In the genomic region with DNA sequence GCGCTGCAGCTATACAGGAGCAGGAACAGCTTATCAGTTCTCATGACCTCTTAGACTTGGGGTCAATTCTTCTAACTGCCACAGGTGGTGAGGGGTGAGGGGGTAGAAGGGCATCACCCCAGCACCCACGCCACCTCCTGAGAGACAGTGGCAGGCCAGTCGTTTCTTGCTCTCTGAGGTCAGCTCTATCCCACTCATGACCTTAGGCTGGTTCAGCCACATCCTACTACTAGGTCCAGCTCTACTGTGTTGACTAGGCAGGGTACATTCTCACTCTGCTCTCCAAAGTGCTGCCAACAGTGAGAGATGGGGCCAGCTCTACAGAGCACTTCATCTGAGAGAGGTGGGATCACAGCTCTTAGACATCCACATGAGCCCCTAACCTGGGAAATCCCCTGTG, we compare ENCODE assay signal across 21 mouse cellular contexts. TPM values are rescaled to one million over a fixed set of nuclear protein-coding genes. Genes with fewer than 3 reads are reported as not detected.
DNase-seq lines count a peak whose midpoint lies in the region; ATAC-seq and TF ChIP-seq lines count a peak whose summit lies in the region.
"Had no signal": no experiment of that assay in that cellular context is flagged by ENCODE, and none has a peak within 500 bp of the region (broad histone marks: within the 10 kb centered on the region; RNA-seq: fewer than 3 reads in every experiment).

No protein-coding gene starts in this region.

- WGBS in intestine, postnatal 0 days, result 76% methylated on average over 3 of the region's 3 CpGs
- WGBS in intestine, embryonic 15.5 days, result 87% methylated on average over 3 of the region's 3 CpGs
- WGBS in liver, embryonic 14.5 days (ENCODE audit: insufficient replicate concordance), result 57% methylated on average over 3 of the region's 3 CpGs
- 69% methylated on average over 3 of the region's 3 CpGs for WGBS in liver, postnatal 0 days (ENCODE audit: insufficient replicate concordance)

- no peak for DNase-seq in liver, embryonic 14.5 days (ENCODE audit: low read depth in 3 of 3, low spot score in 3 of 3)
- no peak for DNase-seq in liver, postnatal 0 days
- DNase-seq in retina, postnatal 1 day, result no peak
- DNase-seq: adrenal gland, adult 2 months; adrenal gland, postnatal 25 days; cerebellum, adult 18-20 months; cerebellum, adult 9-11 months; cerebellum, postnatal 36 days; gastrocnemius, postnatal 36 days; heart, adult 18-20 months; heart, postnatal 14 days had no signal

- no peaks in the 10 kb centered on the region for H3K27me3 ChIP-seq in intestine, postnatal 0 days (replicated peaks; ENCODE audit: control insufficient read depth, insufficient read depth, low read length)
- H3K27me3 ChIP-seq in intestine, embryonic 15.5 days (replicated peaks), result no peaks in the 10 kb centered on the region
- no peaks in the 10 kb centered on the region for H3K27me3 ChIP-seq in liver, embryonic 14.5 days (ENCODE audit: control insufficient read depth, insufficient read depth, low read length)
- H3K27me3 ChIP-seq in liver, postnatal 0 days (ENCODE audit: insufficient read depth, low read length), result no peaks in the 10 kb centered on the region
- H3K27me3 ChIP-seq: embryonic facial prominence, embryonic 13.5 days; heart, embryonic 15.5 days had no signal

- no peak overlapping the region for H3K27ac ChIP-seq in intestine, postnatal 0 days (ENCODE audit: low read depth, low read length)
- no peak overlapping the region for H3K27ac ChIP-seq in intestine, embryonic 15.5 days
- H3K27ac ChIP-seq in liver, embryonic 14.5 days, result no peak overlapping the region
- no peak overlapping the region for H3K27ac ChIP-seq in liver, postnatal 0 days (ENCODE audit: low read depth)
- H3K27ac ChIP-seq: embryonic facial prominence, embryonic 13.5 days; forebrain, embryonic 10.5 days; heart, embryonic 15.5 days had no signal

- H3K4me3 ChIP-seq in intestine, postnatal 0 days (ENCODE audit: low read depth, low read length), result no peak overlapping the region
- H3K4me3 ChIP-seq in intestine, embryonic 15.5 days (replicated peaks), result no peak overlapping the region
- H3K4me3 ChIP-seq in liver, embryonic 14.5 days (ENCODE audit: insufficient read depth in 1 of 2, low read depth in 2 of 2, low read length in 2 of 2), result no peak overlapping the region
- H3K4me3 ChIP-seq in liver, postnatal 0 days (ENCODE audit: low read depth, low read length), result no peak overlapping the region
- H3K4me3 ChIP-seq: embryonic facial prominence, embryonic 13.5 days; forebrain, embryonic 10.5 days; heart, embryonic 15.5 days had no signal

- H3K36me3 ChIP-seq in intestine, postnatal 0 days (ENCODE audit: control insufficient read depth, insufficient read depth), result no peaks in the 10 kb centered on the region
- no peaks in the 10 kb centered on the region for H3K36me3 ChIP-seq in intestine, embryonic 15.5 days
- no peaks in the 10 kb centered on the region for H3K36me3 ChIP-seq in liver, embryonic 14.5 days (replicated peaks; ENCODE audit: control insufficient read depth, insufficient read depth, low read depth)
- no peaks in the 10 kb centered on the region for H3K36me3 ChIP-seq in liver, postnatal 0 days (replicated peaks; ENCODE audit: insufficient read depth, low read length)
- H3K36me3 ChIP-seq: embryonic facial prominence, embryonic 13.5 days; forebrain, embryonic 10.5 days; heart, embryonic 15.5 days had no signal

- TF ChIP-seq CTCF in intestine, postnatal 0 days (IDR thresholded peaks at IDR 0.05; ENCODE audit: low read depth), result no peak
- no peak for TF ChIP-seq CTCF in liver, embryonic 14.5 days (IDR thresholded peaks at IDR 0.05; ENCODE audit: low read depth)
- no peak for TF ChIP-seq CTCF in liver, postnatal 0 days (IDR thresholded peaks at IDR 0.05; ENCODE audit: low read depth)

- H3K4me1 ChIP-seq in intestine, postnatal 0 days (replicated peaks; ENCODE audit: control insufficient read depth, insufficient read depth, low read length), result peaks cover 3% of the 10 kb centered on the region; the same call in 1 of the 2 replicates
- H3K4me1 ChIP-seq in intestine, embryonic 15.5 days (replicated peaks), result no peaks in the 10 kb centered on the region
- no peaks in the 10 kb centered on the region for H3K4me1 ChIP-seq in liver, embryonic 14.5 days (replicated peaks; ENCODE audit: control insufficient read depth in 2 of 2, insufficient read depth in 2 of 2, low read length in 1 of 2)
- H3K4me1 ChIP-seq in liver, postnatal 0 days (ENCODE audit: insufficient read depth), result no peaks in the 10 kb centered on the region
- H3K4me1 ChIP-seq: embryonic facial prominence, embryonic 13.5 days; forebrain, embryonic 10.5 days; heart, embryonic 15.5 days had no signal

- TF ChIP-seq EP300 in liver, embryonic 14.5 days (IDR thresholded peaks at IDR 0.05; ENCODE audit: low read depth), result no peak
- TF ChIP-seq EP300 in liver, postnatal 0 days (IDR thresholded peaks at IDR 0.05; ENCODE audit: low read depth), result no peak

- H3K9ac ChIP-seq in intestine, postnatal 0 days (ENCODE audit: low read depth, low read length), result no peak overlapping the region
- H3K9ac ChIP-seq in intestine, embryonic 15.5 days, result no peak overlapping the region
- H3K9ac ChIP-seq in liver, embryonic 14.5 days (replicated peaks), result no peak overlapping the region
- no peak overlapping the region for H3K9ac ChIP-seq in liver, postnatal 0 days (replicated peaks)
- H3K9ac ChIP-seq: embryonic facial prominence, embryonic 13.5 days; heart, embryonic 15.5 days had no signal

- no peak overlapping the region for H3K4me2 ChIP-seq in intestine, postnatal 0 days (replicated peaks; ENCODE audit: low read depth)
- H3K4me2 ChIP-seq in intestine, embryonic 15.5 days (replicated peaks), result no peak overlapping the region
- H3K4me2 ChIP-seq in liver, embryonic 14.5 days (ENCODE audit: low read depth), result no peak overlapping the region
- no peak overlapping the region for H3K4me2 ChIP-seq in liver, postnatal 0 days (ENCODE audit: low read depth, low read length)
- H3K4me2 ChIP-seq: embryonic facial prominence, embryonic 13.5 days; heart, embryonic 11.5 days; heart, embryonic 15.5 days had no signal

- H3K9me3 ChIP-seq in intestine, postnatal 0 days (ENCODE audit: control insufficient read depth), result no peaks in the 10 kb centered on the region
- no peaks in the 10 kb centered on the region for H3K9me3 ChIP-seq in intestine, embryonic 15.5 days
- no peaks in the 10 kb centered on the region for H3K9me3 ChIP-seq in liver, embryonic 14.5 days (ENCODE audit: control insufficient read depth, low read length)
- no peaks in the 10 kb centered on the region for H3K9me3 ChIP-seq in liver, postnatal 0 days (ENCODE audit: low read length)
- H3K9me3 ChIP-seq: embryonic facial prominence, embryonic 13.5 days; forebrain, embryonic 10.5 days; heart, embryonic 15.5 days had no signal

- peak; percentile 50; the same call in 1 of the 2 replicates for ATAC-seq in intestine, postnatal 0 days
- no peak for ATAC-seq in intestine, embryonic 15.5 days
- 0 out of 2 replicates have a peak, but pooled peaks have one; percentile 18 for ATAC-seq in liver, embryonic 14.5 days (ENCODE audit: insufficient read depth)
- ATAC-seq in liver, postnatal 0 days, result no peak
- ATAC-seq in erythroblast, adult 5-6 weeks (replicated peaks; ENCODE audit: low FRiP score, poor library complexity, severe bottlenecking), result 0 out of 2 replicates have a peak, but pooled peaks have one; percentile 14
- ATAC-seq in erythroid progenitor cell, adult 5-6 weeks (replicated peaks; ENCODE audit: low FRiP score, poor library complexity, severe bottlenecking), result peak; percentile 46; the same call in 1 of the 2 replicates
- ATAC-seq: forebrain, embryonic 14.5 days; hindbrain, embryonic 16.5 days had no signal

RNA-seq across cellular contexts. Expression of a gene that starts 30.2 kb away (rescaled TPM):
- polyA plus RNA-seq in intestine, postnatal 0 days (2015; fragmentation: Nextera tagmentation; extraction: Ambion mirVana), result 178 and 199 TPM in 2 replicates
- polyA plus RNA-seq in intestine, embryonic 15.5 days (2015; fragmentation: Nextera tagmentation; extraction: Ambion mirVana), result 31.6 and 32.8 TPM in 2 replicates
- 5.2 and 9.3 TPM in 2 replicates for polyA plus RNA-seq in liver, embryonic 14.5 days (2012; rRNA removed)
- polyA plus RNA-seq in liver, embryonic 14.5 days (2014; fragmentation: Nextera tagmentation; extraction: Ambion mirVana), result 23.0 and 25.9 TPM in 2 replicates
- 63.1 and 63.9 TPM in 2 replicates for polyA plus RNA-seq in liver, postnatal 0 days (2015; fragmentation: Nextera tagmentation; extraction: Ambion mirVana)
- total RNA-seq in erythroblast, adult 5-6 weeks (2015; ENCODE audit: low replicate concordance), result 678 and 679 TPM in 2 replicates
- total RNA-seq in erythroblast, adult 5-6 weeks (2017; ENCODE audit: low replicate concordance), result 1,468 and 1,791 TPM in 2 replicates
- total RNA-seq in erythroid progenitor cell, adult 5-6 weeks (2015; ENCODE audit: low replicate concordance), result 136 and 145 TPM in 2 replicates
- 172 and 232 TPM in 2 replicates for total RNA-seq in erythroid progenitor cell, adult 5-6 weeks (2017; ENCODE audit: low replicate concordance)

Comparison
In these comparisons a context has a peak if more than half of its experiments do, and no peak if none do; other contexts are left out.
1. ATAC-seq: peak in intestine, postnatal 0 days (single experiment), liver, embryonic 14.5 days (single experiment), erythroblast, adult 5-6 weeks (single experiment) and erythroid progenitor cell, adult 5-6 weeks (single experiment); none in intestine, embryonic 15.5 days (single experiment) and liver, postnatal 0 days (single experiment).